13 mouse cellular contexts compared by ENCODE assay signal in the genomic region with DNA sequence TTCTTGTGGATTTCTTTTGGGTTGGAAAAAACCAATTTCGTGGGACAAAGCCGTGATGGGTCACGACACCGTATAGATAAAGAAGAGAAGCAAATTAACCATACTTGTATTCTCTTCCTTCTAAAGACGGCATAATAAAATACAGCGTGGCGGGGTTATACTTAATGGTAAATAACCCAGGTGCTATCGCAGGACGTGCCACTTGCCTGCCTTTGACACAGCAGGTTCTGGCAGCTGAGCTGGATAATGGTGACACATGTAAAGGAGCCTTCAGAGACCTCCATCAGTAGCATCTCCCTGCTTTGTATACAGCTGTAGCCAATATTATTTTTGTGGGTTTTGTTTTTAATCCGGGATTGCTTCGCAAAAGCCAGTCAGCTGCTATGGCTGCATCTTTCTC. TPM values are rescaled to one million over a fixed set of nuclear protein-coding genes. Genes with fewer than 3 reads are reported as not detected.
A peak's percentile ranks its signal among the peaks of the same experiment; 100 is the strongest.
DNase-seq lines count a peak whose midpoint lies in the region; ATAC-seq and TF ChIP-seq lines count a peak whose summit lies in the region.
"Had no signal": no experiment of that assay in that cellular context is flagged by ENCODE, and none has a peak within 500 bp of the region (broad histone marks: within the 10 kb centered on the region; RNA-seq: fewer than 3 reads in every experiment).

No protein-coding gene starts in this region.

- 65% methylated on average over 11 of the region's 11 CpGs for WGBS in hindbrain, embryonic 11.5 days
- WGBS in midbrain, embryonic 14.5 days, result 18% methylated on average over 11 of the region's 11 CpGs
- WGBS in stomach, postnatal 0 days, result 61% methylated on average over 11 of the region's 11 CpGs

- no peak overlapping the region for H3K4me2 ChIP-seq in hindbrain, embryonic 11.5 days (replicated peaks; ENCODE audit: low read depth, low read length)
- H3K4me2 ChIP-seq in midbrain, embryonic 14.5 days (ENCODE audit: low read length), result peak overlapping the region; percentile 49
- H3K4me2 ChIP-seq in stomach, postnatal 0 days (replicated peaks; ENCODE audit: low read depth), result 0 out of 2 replicates have a peak overlapping the region, but pooled peaks have one; percentile 0
- H3K4me2 ChIP-seq: heart, embryonic 13.5 days had no signal

- no peak overlapping the region for H3K9ac ChIP-seq in hindbrain, embryonic 11.5 days (ENCODE audit: low read depth, low read length)
- peak overlapping the region; percentile 34 for H3K9ac ChIP-seq in midbrain, embryonic 14.5 days (replicated peaks; ENCODE audit: low read length)
- H3K9ac ChIP-seq in stomach, postnatal 0 days (ENCODE audit: low read length), result no peak overlapping the region
- H3K9ac ChIP-seq: heart, embryonic 13.5 days had no signal

- ATAC-seq in hindbrain, embryonic 11.5 days (ENCODE audit: low FRiP score), result peak; percentile 81
- ATAC-seq in midbrain, embryonic 14.5 days (ENCODE audit: low FRiP score, low TSS enrichment), result peak; percentile 62; the same call in 1 of the 2 replicates
- ATAC-seq in stomach, postnatal 0 days (ENCODE audit: low FRiP score, low TSS enrichment), result no peak
- ATAC-seq: lung, postnatal 0 days had no signal

- no peak for DNase-seq in left cerebral cortex, adult 2 months (ENCODE audit: extremely low spot score in 1 of 2, low spot score in 2 of 2)
- DNase-seq in left cerebral cortex, adult 18-20 months (ENCODE audit: low spot score in 2 of 2), result no peak
- peak; percentile 35 for DNase-seq in hindbrain, embryonic 11.5 days (ENCODE audit: low spot score)
- peak; percentile 73 for DNase-seq in midbrain, embryonic 14.5 days
- no peak for DNase-seq in stomach, postnatal 0 days (ENCODE audit: low spot score)
- no peak for DNase-seq in frontal cortex, adult 2 months (ENCODE audit: extremely low spot score in 1 of 2, low spot score in 1 of 2)
- DNase-seq in lung, postnatal 10 days, result no peak
- DNase-seq: cerebellum, adult 8-10 months; gastrocnemius, postnatal 25 days; thymus, adult 2 months had no signal

- H3K36me3 ChIP-seq in hindbrain, embryonic 11.5 days (ENCODE audit: control insufficient read depth, insufficient read depth, low read length), result no peaks in the 10 kb centered on the region
- H3K36me3 ChIP-seq in midbrain, embryonic 14.5 days (ENCODE audit: control insufficient read depth, insufficient read depth, low read length), result no peaks in the 10 kb centered on the region
- peaks cover 3% of the 10 kb centered on the region; the same call in 1 of the 2 replicates for H3K36me3 ChIP-seq in stomach, postnatal 0 days (ENCODE audit: control insufficient read depth, insufficient read depth, low read length)
- H3K36me3 ChIP-seq: heart, embryonic 13.5 days had no signal

- peak overlapping the region; percentile 9; the same call in 1 of the 2 replicates for H3K4me3 ChIP-seq in left cerebral cortex, adult 2 months
- H3K4me3 ChIP-seq in hindbrain, embryonic 11.5 days (ENCODE audit: low read depth, low read length), result no peak overlapping the region
- peak overlapping the region; percentile 12 for H3K4me3 ChIP-seq in midbrain, embryonic 14.5 days (replicated peaks; ENCODE audit: low read depth, low read length)
- no peak overlapping the region for H3K4me3 ChIP-seq in stomach, postnatal 0 days (ENCODE audit: low read depth, low read length)
- H3K4me3 ChIP-seq: heart, embryonic 13.5 days had no signal

- no peak overlapping the region for H3K27ac ChIP-seq in left cerebral cortex, adult 2 months
- H3K27ac ChIP-seq in hindbrain, embryonic 11.5 days (ENCODE audit: low read depth, low read length), result peak overlapping the region; percentile 49
- H3K27ac ChIP-seq in midbrain, embryonic 14.5 days (replicated peaks; ENCODE audit: low read depth, low read length), result peak overlapping the region; percentile 80
- H3K27ac ChIP-seq in stomach, postnatal 0 days (replicated peaks), result no peak overlapping the region
- H3K27ac ChIP-seq: heart, embryonic 13.5 days; kidney, postnatal 0 days had no signal

- no peaks in the 10 kb centered on the region for H3K4me1 ChIP-seq in hindbrain, embryonic 11.5 days (replicated peaks; ENCODE audit: control insufficient read depth, insufficient read depth, low read length)
- H3K4me1 ChIP-seq in midbrain, embryonic 14.5 days (ENCODE audit: control insufficient read depth, insufficient read depth, low read length), result peaks cover 39% of the 10 kb centered on the region
- H3K4me1 ChIP-seq in stomach, postnatal 0 days (replicated peaks; ENCODE audit: control insufficient read depth, insufficient read depth), result no peaks in the 10 kb centered on the region
- H3K4me1 ChIP-seq: heart, embryonic 13.5 days had no signal

- no peaks in the 10 kb centered on the region for H3K27me3 ChIP-seq in hindbrain, embryonic 11.5 days (ENCODE audit: control insufficient read depth, insufficient read depth, low read length)
- H3K27me3 ChIP-seq in midbrain, embryonic 14.5 days (ENCODE audit: control insufficient read depth, insufficient read depth, low read length), result no peaks in the 10 kb centered on the region
- H3K27me3 ChIP-seq in stomach, postnatal 0 days (ENCODE audit: control insufficient read depth, insufficient read depth, low read length), result no peaks in the 10 kb centered on the region
- H3K27me3 ChIP-seq: heart, embryonic 13.5 days had no signal

- intact Hi-C loops in left cerebral cortex, adult 2 months (cut with DNase I), result no loop called here

- no peak for TF ChIP-seq EP300 in stomach, postnatal 0 days (optimal IDR thresholded peaks at IDR 0.05)

- no peaks in the 10 kb centered on the region for H3K9me3 ChIP-seq in hindbrain, embryonic 11.5 days (ENCODE audit: control insufficient read depth, low read length)
- H3K9me3 ChIP-seq in midbrain, embryonic 14.5 days (ENCODE audit: control insufficient read depth, low read length), result no peaks in the 10 kb centered on the region
- H3K9me3 ChIP-seq in stomach, postnatal 0 days (ENCODE audit: control insufficient read depth, low read length), result no peaks in the 10 kb centered on the region
- H3K9me3 ChIP-seq: heart, embryonic 13.5 days had no signal

- TF ChIP-seq CTCF in left cerebral cortex, adult 2 months (IDR thresholded peaks at IDR 0.05), result no peak
- TF ChIP-seq CTCF in stomach, postnatal 0 days (IDR thresholded peaks at IDR 0.05; ENCODE audit: low read depth), result no peak

RNA-seq across cellular contexts. Expression of a gene that starts 48.7 kb away (rescaled TPM):
- total RNA-seq in left cerebral cortex, adult 2 months (2021), result 1 to 10 TPM; 4.3 to 4.4 TPM
- total RNA-seq in left cerebral cortex, adult 18-20 months (2021), result 1 to 10 TPM; 3.2 to 4.0 TPM
- 156 and 172 TPM in 2 replicates for polyA plus RNA-seq in hindbrain, embryonic 11.5 days (2014; fragmentation: Nextera tagmentation; extraction: Ambion mirVana)
- 11.9 and 26.7 TPM in 2 replicates for polyA plus RNA-seq in midbrain, embryonic 14.5 days (2014; fragmentation: Nextera tagmentation; extraction: Ambion mirVana)
- 40.3 and 42.7 TPM in 2 replicates for polyA plus RNA-seq in stomach, postnatal 0 days (2015; fragmentation: Nextera tagmentation; extraction: Ambion mirVana)
- 24.5 and 29.6 TPM in 2 replicates for polyA plus RNA-seq in frontal cortex, adult 2 months (2012; rRNA removed)

Comparison
In these comparisons a context has a peak if more than half of its experiments do, and no peak if none do; other contexts are left out.
1. DNase-seq: peak in hindbrain, embryonic 11.5 days (single experiment) and midbrain, embryonic 14.5 days (single experiment); none in left cerebral cortex, adult 2 months (0 of 2), left cerebral cortex, adult 18-20 months (0 of 2), stomach, postnatal 0 days (single experiment), frontal cortex, adult 2 months (0 of 2) and lung, postnatal 10 days (single experiment).
2. H3K27ac ChIP-seq: peak in hindbrain, embryonic 11.5 days (single experiment) and midbrain, embryonic 14.5 days (single experiment); none in left cerebral cortex, adult 2 months (single experiment) and stomach, postnatal 0 days (single experiment).
3. H3K4me3 ChIP-seq: peak in left cerebral cortex, adult 2 months (single experiment) and midbrain, embryonic 14.5 days (single experiment); none in hindbrain, embryonic 11.5 days (single experiment) and stomach, postnatal 0 days (single experiment).